Mouse (Mus musculus) embryo, embryonic 10 days (tissue): Measurements from ENCODE around the gene Ybey.

ENCODE experiments used
- DNase-seq: peaks from one replicate; pipeline ENCODE4 v3.0.0-alpha.2; 2015; ENCODE audit warnings: low spot score

Gene Ybey

DNA sequence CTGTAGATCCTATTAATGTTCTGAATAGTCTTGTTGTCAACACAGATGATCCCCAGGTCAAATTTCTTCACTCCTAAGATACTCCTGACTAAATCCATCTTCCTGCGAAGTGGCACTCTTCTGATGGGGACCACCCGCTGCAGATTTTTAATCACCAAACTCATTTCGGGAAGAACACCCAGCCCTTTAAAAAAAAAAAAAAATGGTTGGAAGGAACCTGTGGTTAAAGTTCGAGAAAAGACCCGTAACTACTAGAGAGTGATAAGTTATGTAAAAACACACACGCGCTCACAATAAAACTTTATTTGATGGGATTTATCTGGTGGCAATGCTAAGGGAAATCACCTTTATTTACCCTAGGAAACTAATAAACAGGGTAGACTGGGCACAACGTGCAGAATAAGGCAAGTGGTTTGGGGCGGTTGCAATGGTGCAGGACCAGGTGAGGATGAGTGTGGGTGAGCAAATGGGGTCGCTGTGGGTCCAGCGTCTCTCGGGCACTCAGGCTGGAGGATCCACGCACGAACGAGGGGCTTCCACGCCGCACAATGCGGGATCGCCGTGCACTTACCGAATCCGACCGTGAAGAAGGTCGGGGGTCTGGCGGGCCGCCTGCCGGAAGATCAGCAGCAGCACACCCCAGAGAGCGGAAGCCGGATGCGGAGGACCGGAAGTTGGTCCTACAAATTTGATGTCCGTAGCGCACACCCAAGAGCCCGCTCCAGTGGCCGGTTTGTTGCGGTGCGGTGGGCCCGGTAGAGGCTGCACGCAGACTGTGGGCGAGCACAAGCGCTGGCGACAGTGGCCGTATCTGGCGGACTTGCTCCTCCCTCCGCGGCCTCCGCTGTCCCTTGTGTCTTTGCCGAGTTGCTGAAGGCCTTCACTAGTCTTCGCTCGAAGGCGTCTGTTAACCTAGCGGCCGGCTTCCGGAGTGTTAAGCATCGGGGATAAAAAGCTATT, at the start of gene Ybey, which contains the start of gene Mcm3ap:
TSS of gene Ybey (minus strand) at position 912 of the 960 bp plus-strand sequence.
TSS of gene Mcm3ap (plus strand) at position 725 of the 960 bp plus-strand sequence.
- peak; percentile 92 for DNase-seq

DNA sequence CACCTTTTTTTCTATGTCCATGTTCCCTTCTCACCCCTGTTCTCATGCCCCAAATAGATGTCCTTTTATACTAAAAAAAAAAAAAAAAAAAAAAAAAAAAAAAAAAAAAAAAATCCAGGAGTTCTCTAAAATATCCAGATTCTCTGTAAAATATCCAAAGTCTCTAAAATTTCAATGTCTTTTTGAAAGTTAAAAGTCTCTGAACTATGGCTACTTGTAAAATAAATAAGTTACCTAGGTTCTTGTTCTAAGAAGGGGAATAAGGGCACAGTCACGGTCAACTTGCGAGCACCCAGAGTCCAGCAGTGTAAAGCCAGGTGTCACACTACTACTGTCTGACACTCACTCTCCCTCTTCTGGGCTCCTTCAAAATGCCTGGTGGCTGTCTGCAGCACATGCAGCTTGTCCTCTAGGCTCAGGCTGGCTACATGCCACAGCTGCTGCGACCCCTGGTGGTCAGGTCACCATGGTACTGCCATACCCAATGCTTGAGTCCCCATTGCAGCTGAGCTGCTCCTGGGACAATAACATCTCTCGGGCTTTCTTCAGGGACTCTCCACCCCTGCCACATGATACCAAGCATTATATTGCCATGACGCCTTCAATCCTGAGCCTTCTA, 44.2 kb upstream of the Ybey start:
- peak; percentile 93 for DNase-seq

DNA sequence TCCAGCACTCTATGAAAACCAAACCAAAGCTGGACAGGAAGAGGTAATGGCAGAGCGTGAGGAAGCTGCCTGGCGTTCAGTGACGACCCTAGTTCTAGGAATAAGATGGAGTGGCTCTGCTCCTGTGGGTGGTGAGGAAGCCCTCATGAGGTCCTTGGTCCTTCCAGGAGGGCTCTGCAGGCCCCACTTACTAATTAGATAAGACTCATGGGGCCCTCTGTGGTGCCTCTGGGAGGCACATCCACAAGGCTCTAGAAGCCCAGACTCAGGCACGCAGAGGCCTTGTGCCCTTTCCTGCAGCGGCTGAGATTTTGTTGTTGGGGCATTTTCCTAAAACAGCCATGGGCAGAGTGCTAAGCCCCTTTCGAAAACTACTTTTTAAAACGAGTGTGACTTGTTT, 37.0 kb upstream of the Ybey start:
- no peak for DNase-seq

DNA sequence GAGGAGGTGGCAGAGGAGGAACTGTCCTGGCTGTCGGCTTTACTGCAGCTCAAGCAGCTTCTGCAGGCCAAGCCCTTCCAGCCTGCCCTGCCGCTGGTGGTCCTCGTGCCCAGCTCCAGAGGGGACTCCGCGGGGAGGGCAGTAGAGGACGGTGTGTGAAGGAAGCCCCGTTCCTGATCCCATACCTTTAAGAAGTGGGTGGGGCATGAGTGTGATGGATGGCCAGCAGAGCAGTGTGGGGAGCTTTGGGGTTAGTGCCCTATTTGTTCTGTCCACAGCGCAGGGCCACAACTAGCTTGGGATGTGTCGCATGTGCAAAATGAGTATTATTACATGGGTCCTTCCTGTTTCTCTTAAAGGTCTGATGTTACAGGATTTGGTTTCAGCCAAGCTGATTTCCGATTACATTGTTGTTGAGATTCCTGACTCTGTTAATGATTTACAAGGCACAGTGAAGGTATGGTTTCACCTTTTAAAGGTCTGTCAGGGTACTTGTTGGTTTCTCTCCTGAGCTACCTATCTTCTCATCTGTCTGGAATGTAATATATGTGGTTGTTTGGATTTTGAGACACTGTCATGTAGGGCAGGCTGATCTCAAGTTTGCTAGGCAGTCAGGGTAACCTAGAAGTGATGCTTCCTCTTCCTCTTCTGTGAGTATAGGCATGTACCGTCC, 35.5 kb upstream of the Ybey start:
- no peak for DNase-seq

DNA sequence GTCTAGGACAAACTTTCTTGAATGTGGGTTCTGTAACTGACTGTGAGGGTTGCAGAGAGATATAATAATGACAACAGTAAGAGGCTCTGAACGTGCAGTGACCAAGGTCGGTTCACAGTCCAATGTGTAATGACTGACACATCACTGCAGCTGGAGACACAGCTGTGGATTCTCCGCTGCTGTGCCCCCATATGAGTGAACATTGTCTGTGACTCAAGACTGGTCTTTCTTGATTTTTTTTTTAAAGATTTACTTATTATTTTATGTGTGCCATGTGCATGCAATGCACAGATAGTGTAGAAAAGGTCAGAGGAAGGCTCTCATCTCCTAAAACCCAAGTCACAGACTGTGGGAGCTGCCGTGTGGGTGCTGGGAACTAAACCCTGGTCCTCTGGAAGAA, 28.6 kb upstream of the Ybey start:
- no peak for DNase-seq

DNA sequence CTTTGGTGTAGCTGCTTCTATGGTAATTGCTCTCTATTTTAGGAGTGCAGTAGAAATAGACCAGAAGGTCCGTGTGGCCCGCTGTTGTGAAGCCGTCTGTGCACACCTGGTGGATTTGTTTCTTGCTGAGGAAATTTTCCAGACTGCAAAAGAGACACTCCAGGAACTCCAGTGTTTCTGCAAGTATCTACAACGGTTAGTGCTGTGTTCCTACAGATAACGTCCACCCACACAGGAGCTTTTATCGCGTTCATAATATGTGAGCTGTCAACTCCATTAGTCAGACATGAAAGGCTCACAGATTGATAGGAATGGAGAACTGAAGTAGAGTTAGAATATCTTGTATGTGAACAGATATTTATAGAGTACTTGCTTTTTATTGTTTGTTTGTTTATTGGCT, 27.5 kb upstream of the Ybey start:
- no peak for DNase-seq

DNA sequence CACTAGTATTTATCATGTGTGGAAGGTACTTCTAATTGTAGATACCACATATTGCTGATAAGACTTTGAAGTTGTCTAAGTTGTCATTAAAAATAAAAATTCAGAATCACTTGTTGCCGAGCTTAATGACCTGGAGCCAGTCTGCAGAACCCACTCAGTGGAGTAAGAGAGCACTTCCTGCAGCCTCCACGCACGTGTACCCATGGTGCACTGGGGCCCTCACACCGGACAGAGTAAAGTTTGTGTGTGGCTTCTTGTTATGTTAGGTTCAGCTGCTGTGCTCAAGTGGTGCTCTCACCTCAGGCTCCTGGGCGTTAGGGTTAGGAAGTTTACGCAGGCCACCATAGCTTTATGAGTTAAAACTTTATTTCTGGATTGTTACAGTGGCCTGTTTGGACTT, 26.6 kb upstream of the Ybey start:
- no peak for DNase-seq

DNA sequence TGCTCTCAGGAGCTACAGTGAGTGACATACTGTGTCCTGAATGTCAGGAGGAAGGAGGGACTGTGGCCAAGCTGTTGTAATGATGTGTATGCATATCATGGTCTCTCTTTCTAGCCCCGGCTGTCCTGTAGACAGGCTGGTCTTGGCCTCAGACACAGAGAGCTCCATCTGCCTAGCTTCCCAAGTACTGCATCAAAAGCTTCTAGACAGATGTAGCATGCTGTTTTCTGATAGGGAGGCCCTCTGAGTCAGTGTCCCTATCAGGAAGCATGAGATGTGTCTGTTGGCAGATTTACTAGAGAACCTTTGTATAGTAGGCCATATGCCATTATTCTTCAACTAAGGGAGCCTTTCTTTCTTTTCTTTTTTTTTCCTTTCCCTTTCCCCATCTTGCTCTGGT, 24.6 kb upstream of the Ybey start:
- no peak for DNase-seq

DNA sequence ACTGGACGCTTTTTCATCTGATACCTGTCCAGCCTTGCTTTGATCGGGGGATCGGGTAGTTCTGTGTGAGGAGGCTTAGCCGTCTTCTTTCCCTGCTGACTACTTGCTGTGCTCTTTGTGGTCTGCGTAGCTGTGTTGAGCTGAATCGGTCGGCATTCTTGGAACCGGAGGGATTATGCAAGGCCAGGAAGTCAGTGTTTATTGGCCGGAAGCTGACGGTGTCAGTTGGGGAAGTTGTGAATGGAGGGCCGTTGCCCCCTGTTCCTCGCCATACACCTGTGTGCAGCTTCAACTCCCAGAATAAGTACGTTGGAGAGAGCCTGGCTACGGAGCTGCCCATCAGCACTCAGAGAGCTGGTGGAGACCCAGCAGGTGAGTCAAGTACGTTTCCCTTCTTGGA, 20.3 kb upstream of the Ybey start:
- DNase-seq: no peak

DNA sequence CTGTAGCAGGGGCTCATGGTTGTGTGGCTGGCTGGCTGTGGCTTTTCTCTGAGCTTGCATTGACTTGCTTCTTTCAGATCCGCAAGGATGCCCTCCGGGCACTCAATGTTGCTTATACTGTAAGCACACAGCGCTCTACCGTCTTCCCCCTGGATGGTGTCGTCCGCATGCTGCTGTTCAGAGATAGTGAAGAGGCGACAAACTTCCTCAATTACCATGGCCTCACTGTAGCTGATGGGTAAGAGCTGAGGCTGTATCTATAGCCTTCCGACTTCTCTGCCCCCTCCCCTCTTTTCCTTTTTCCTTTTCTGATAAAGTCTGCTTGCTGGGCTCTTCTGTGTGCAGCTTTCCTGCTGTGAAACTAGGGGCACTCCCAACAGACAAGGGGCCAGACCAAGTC, 19.4 kb upstream of the Ybey start:
- DNase-seq: no peak

DNA sequence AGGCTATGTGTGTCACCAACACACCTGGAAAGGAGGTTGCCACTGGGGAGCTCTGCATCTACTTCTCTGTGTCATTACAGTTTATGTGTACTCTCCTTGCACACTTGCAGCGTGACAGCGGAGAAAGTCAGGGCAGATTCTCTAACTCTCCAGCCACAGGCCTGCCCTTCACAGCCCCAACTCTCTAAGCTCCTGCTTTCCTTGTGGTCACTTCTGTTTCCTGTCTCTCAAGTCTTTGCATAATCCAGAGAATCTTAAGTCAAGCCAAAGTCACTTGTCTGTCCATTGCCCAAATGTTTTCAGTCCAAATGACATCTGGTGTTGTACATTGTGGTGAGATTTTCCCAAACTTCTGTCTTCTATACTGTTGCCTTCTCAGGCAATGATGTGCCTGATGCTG, 17.4 kb upstream of the Ybey start:
- no peak for DNase-seq

DNA sequence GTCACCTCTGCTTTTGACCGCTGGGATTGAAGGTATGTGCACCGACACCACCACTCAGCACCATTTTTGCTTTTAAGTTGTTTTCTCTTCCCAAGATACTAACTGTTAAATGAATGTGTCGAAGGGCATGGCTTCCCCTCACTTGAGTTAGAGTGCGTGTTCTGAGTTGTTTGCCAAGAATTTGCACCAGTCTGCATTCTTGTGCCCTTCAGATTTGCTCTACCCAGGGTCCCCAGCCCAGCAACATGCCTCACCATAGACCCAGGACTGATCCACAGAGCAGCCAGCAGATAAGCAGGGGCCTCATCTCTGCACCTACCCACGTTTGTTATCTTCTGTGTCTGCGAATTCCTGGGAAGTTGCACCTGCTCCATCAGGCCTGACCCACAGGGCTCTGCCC, 12.6 kb upstream of the Ybey start:
- no peak for DNase-seq

DNA sequence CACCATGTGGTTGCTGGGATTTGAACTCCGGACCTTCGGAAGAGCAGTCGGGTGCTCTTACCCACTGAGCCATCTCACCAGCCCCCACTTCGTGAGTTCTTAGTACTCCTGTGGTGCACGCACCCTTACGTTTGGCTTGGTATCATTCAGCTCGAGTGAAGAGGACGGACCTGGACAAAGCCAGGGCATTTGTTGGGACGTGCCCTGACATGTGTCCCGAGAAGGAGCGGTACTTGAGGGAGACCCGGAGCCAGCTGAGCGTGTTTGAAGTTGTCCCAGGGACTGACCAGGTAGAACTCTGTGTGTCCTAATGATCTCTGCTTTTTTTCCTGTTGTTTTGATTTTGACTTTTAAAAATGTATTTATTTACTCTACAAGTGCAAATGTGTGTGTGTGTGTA, 11.9 kb upstream of the Ybey start:
- DNase-seq: no peak

DNA sequence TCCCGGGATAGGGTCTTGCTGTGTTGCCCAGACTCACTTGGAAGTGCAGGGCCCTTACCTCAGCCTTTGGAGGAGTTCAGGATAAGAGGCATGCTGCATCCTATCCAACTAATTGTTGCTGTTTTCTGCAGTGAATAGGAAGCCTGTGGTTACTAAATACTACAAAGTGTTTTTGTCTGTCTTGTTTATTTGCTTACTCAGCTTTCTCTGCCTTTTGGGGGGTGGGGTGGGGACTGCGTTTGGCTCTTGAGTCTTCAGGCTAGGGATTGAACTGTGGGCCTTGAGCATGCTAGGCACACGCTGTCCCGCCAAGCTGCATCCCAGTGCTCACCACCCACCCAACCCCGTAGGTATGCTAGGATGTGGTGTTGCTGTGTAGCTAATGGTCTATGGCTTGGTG, 4.8 kb upstream of the Ybey start:
- no peak for DNase-seq

DNA sequence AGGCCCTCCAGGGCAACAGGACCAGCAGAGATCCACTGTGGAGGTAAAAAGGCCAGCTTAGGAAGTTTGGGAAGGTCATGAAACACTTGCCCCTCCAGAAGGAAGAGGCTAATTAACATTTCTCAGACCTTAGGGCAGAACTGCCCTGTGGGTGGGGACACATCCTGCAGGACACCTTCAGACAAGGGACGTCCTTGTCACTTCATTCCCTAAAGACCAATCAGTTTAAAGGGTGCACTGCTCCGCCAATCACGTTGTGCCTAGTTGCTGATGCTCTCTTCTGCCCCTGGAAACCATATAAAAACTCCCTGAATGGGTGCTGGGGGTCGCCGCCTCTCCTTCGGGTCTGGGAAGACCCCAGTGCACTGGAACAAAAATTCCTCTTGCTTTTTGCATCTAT, 6.2 kb downstream of the Ybey start:
- DNase-seq: no peak

DNA sequence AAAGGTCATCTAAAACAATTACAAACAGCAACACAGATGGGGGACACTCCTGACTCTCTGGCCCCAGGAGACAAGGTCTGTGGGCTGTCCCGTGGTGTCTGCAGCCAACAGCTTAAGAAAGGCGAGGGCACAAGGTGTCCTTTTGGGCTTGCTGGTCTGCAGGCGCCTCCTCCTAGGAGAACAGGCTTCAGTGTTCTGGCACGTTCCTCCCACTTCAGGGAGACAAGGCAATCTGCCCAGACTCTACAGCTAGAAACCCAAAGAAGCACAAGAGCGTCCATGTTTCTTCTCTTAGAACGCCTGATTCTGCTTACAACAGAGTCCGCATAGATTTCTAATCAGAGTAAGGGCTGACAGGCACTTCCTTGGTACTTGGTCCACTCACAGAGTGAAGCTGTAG, 6.6 kb downstream of the Ybey start:
- DNase-seq: no peak

DNA sequence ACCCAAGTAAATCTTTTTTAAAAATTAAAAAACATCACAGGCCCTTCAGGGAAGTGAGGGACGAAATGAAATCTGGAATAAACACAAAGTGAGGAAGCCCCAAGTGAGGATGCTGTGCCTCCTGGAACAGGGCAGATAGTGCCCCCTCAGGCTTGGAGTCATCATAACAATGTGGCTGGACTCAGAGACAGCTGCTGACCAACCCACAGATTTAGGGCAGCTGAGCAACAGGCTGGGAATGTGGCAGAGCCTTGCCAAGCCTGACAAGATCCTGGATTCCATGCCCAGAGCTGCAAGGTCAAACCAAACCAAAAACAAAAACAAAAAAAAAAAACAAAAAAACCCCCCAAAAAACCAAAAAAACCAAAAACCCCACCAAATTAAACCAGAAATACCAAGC, 7.7 kb downstream of the Ybey start:
- DNase-seq: no peak

DNA sequence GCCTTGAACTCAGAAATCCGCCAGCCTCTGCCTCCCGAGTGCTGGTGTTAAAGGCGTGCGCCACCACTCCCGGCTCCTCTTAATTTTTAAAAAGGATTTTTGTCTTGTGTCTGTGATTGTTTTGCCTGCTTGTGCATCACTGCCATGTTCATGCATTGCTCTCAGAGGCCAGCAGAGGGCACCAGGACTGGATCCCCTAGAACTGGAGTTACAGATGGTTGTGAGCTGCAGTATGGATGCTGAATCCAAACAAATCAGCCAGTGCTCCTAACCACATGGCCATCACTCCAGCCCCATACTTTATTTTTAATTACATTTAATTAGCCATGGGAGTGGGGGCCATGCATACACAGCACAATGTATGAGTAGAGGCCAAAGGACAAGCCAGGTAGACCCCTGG, 13.6 kb downstream of the Ybey start:
- peak; percentile 67 for DNase-seq

DNA sequence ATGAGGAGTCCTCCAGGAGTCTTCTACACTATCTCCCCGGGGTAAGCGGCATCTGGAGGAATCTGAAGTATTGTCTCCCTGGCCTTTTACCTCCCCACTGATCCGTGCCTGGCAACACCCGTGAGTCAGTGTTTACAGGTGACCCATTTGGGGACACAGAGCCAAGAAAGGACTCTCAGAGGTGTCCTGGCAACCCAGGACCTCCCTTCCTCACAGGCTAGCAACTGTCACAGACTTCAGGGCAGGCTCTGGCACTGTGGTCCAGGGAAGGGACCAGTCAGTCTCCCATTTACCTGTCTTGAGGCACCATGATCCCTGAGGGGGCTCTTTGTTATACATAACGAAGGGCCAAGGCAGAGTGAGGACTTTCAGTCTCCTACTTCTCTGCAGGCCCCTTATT, 20.1 kb downstream of the Ybey start, which contains the start of gene 2610028H24Rik:
TSS of gene 2610028H24Rik (plus strand) at position 231 of the 400 bp plus-strand sequence.
- DNase-seq: no peak

DNA sequence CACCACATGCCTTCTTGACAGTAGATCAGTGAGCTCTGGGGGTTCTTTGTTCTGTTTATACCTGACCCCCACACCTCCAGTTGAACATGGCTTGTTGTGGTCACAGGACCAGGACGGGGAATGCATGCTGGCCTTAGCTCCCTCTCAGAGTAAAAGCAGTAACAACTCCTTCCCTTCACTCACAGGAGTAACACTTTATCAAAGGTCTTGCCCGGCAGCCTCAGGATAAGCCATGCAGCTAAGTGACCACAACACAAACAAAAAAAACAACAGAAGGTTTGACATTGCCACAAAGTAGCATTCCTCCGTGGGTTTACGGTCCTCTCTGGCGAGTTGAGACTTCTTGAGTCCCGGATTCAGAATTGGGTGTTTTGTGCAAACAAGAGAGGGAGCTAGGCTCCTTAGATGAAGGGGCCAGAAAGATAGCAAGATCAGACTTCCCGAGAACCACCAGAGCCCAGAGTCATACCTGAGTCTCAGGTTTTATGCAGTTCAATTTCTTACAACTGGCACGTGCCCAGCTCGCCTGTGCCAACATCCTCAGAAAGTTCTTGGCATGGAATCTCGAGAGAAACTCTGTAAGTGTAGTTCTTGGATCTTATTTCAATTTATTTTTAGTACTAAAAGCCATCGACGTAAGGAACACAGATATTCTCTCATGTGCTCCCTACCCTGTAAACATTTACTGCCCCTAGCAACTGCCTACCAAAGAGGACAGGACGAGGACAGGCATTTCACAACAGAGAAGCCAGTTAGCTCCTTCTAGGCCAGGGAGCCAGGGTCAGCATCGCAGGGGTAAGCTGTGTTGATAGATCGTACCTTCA, 21.3 kb downstream of the Ybey start:
- no peak for DNase-seq

DNA sequence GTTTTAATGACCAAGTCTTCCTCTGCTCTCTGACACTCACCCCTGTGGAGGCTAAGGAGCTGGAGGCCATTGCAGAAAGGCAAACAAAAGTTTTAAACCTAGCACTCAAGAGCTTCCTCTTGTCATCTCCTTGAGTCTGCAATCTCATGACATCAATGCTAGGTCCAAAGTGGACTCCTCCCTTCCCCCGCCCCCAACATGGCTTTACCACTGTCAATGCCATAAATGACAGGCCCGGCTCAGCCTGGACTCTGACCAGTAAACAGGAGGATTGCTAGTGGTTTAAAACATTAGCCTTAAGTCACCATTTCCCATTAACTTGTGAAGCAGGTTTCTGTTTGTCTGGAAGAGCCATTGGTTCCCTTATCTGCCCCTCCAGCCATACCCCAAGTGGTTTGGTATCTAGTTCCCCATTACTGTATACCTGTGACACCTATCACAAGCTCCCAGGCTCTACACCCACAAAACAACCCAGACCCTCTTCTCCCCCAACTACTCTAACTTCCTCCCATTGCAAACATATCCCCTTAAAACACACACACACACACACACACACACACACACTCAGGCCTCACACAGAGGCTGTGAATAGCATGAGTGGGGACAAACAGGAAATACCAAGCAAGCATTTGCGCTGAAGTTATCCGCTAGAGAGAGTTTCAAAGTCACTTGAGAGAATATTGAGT, 22.8 kb downstream of the Ybey start:
- DNase-seq: no peak
